Mouse (Mus musculus) liver, postnatal 0 days (tissue): ENCODE measurements around the gene Mrpl52.

Experiments used
- CTCF ChIP-seq: sonication (generic); IDR thresholded peaks from 2 replicates; pipeline ENCODE4 v1.5.1; 2016; ENCODE audit warnings: antibody characterized with exemption, low read depth
- EP300 ChIP-seq: IDR thresholded peaks from 2 replicates; pipeline ENCODE4 v1.6.1; 2016; ENCODE audit warnings: antibody characterized with exemption, low read depth, mild to moderate bottlenecking

GRCm38 (mm10) chr14:54398528-54398916, 28.2 kb upstream of the Mrpl52 start:
- no peak for TF ChIP-seq CTCF
- no peak for TF ChIP-seq EP300
